Mouse (Mus musculus): ENCODE results near the gene Nr5a1. TPM values are rescaled to one million over a fixed set of nuclear protein-coding genes. Genes with fewer than 3 reads are reported as not detected.
A peak's percentile ranks its signal among the peaks of the same experiment; 100 is the strongest.

The Nr5a1 gene
- polyA plus RNA-seq, 1 experiment from 2014 or later = 0.33 TPM

GRCm38 (mm10) chr2:38700177-38700576, 14.2 kb downstream of the Nr5a1 start:
- 57% methylated on average over 5 of the region's 5 CpGs for WGBS
- no peaks in the 10 kb centered on the region for H3K36me3 ChIP-seq
- no peak overlapping the region for H3K4me3 ChIP-seq
- no peak overlapping the region for H3K9ac ChIP-seq
- H3K4me1 ChIP-seq = no peaks in the 10 kb centered on the region
- H3K27ac ChIP-seq = no peak overlapping the region
- no peaks in the 10 kb centered on the region for H3K9me3 ChIP-seq
- H3K27me3 ChIP-seq = peaks cover 60% of the 10 kb centered on the region
- ATAC-seq (ENCODE audit: insufficient number of reproducible peaks, insufficient read depth, low FRiP score, low TSS enrichment) = no peak
- no peak overlapping the region for H3K4me2 ChIP-seq (replicated peaks)

GRCm38 (mm10) chr2:38698623-38699022, 15.7 kb downstream of the Nr5a1 start:
- Histone ChIP-seq H3K9ac (no peak overlapping the region), H3K4me1 (no peaks in the 10 kb centered on the region), H3K4me2 (replicated peaks) (no peak overlapping the region), H3K27ac (no peak overlapping the region), H3K27me3 (peaks cover 56% of the 10 kb centered on the region), H3K9me3 (no peaks in the 10 kb centered on the region), H3K4me3 (no peak overlapping the region), H3K36me3 (no peaks in the 10 kb centered on the region)
- WGBS = 89% methylated on average over 5 of the region's 5 CpGs
- no peak for ATAC-seq (ENCODE audit: insufficient number of reproducible peaks, insufficient read depth, low FRiP score, low TSS enrichment)

- H3K27me3 ChIP-seq = peaks cover 56% of the 10 kb centered on the region
- H3K9ac ChIP-seq = no peak overlapping the region
- no peak overlapping the region for H3K4me2 ChIP-seq (replicated peaks)
- H3K4me1 ChIP-seq = no peaks in the 10 kb centered on the region
- H3K27ac ChIP-seq = no peak overlapping the region
- ATAC-seq (ENCODE audit: insufficient number of reproducible peaks, insufficient read depth, low FRiP score, low TSS enrichment) = no peak; the same call in 1 of the 2 replicates
- H3K36me3 ChIP-seq = no peaks in the 10 kb centered on the region
- WGBS = 37% methylated on average over 27 of the region's 27 CpGs
- H3K9me3 ChIP-seq = no peaks in the 10 kb centered on the region
- no peak overlapping the region for H3K4me3 ChIP-seq
Observed at GRCm38 (mm10) chr2:38697128-38698120, 16.9 kb downstream of the Nr5a1 start.

- Histone ChIP-seq H3K9ac (no peak overlapping the region), H3K27me3 (peaks cover 53% of the 10 kb centered on the region), H3K4me3 (no peak overlapping the region), H3K27ac (no peak overlapping the region), H3K4me2 (replicated peaks) (no peak overlapping the region), H3K9me3 (no peaks in the 10 kb centered on the region), H3K4me1 (no peaks in the 10 kb centered on the region), H3K36me3 (no peaks in the 10 kb centered on the region)
- ATAC-seq (ENCODE audit: insufficient number of reproducible peaks, insufficient read depth, low FRiP score, low TSS enrichment) = no peak
- WGBS = 45% methylated on average over 9 of the region's 9 CpGs
Observed at GRCm38 (mm10) chr2:38695770-38696169, 18.6 kb downstream of the Nr5a1 start.

GRCm38 (mm10) chr2:38691542-38691941, 22.8 kb downstream of the Nr5a1 start:
- WGBS = 14% methylated on average over 8 of the region's 8 CpGs
- H3K36me3 ChIP-seq = no peaks in the 10 kb centered on the region
- H3K4me1 ChIP-seq = peaks cover 9% of the 10 kb centered on the region; the same call in 1 of the 2 replicates
- no peak overlapping the region for H3K4me2 ChIP-seq (replicated peaks)
- ATAC-seq (ENCODE audit: insufficient number of reproducible peaks, insufficient read depth, low FRiP score, low TSS enrichment) = no peak
- no peaks in the 10 kb centered on the region for H3K9me3 ChIP-seq
- H3K9ac ChIP-seq = no peak overlapping the region
- H3K4me3 ChIP-seq = no peak overlapping the region
- no peak overlapping the region for H3K27ac ChIP-seq
- H3K27me3 ChIP-seq = peaks cover 27% of the 10 kb centered on the region

- Histone ChIP-seq H3K4me3 (no peak overlapping the region), H3K36me3 (no peaks in the 10 kb centered on the region), H3K9ac (no peak overlapping the region), H3K4me1 (peaks cover 9% of the 10 kb centered on the region; the same call in 1 of the 2 replicates), H3K27me3 (peaks cover 13% of the 10 kb centered on the region), H3K27ac (no peak overlapping the region), H3K9me3 (no peaks in the 10 kb centered on the region), H3K4me2 (replicated peaks) (no peak overlapping the region)
- 43% methylated on average over 1 of the region's 1 CpGs for WGBS
- ATAC-seq (ENCODE audit: insufficient number of reproducible peaks, insufficient read depth, low FRiP score, low TSS enrichment) = no peak
Observed at GRCm38 (mm10) chr2:38689881-38690280, 24.5 kb downstream of the Nr5a1 start.

GRCm38 (mm10) chr2:38688791-38689520, 25.4 kb downstream of the Nr5a1 start:
- Histone ChIP-seq H3K9me3 (no peaks in the 10 kb centered on the region), H3K27me3 (peaks cover 13% of the 10 kb centered on the region), H3K4me2 (replicated peaks) (peak overlapping the region; percentile 65), H3K36me3 (no peaks in the 10 kb centered on the region), H3K4me3 (peak overlapping the region; percentile 35), H3K27ac (no peak overlapping the region), H3K4me1 (peaks cover 9% of the 10 kb centered on the region; the same call in 1 of the 2 replicates), H3K9ac (peak overlapping the region; percentile 44)
- 2% methylated on average over 25 of the region's 29 CpGs for WGBS
- peak; percentile 79 for ATAC-seq (ENCODE audit: insufficient number of reproducible peaks, insufficient read depth, low FRiP score, low TSS enrichment)

GRCm38 (mm10) chr2:38685746-38686145, 28.6 kb downstream of the Nr5a1 start:
- Histone ChIP-seq H3K36me3 (no peaks in the 10 kb centered on the region), H3K4me3 (no peak overlapping the region), H3K27ac (no peak overlapping the region), H3K9ac (no peak overlapping the region), H3K4me2 (replicated peaks) (no peak overlapping the region), H3K4me1 (peaks cover 9% of the 10 kb centered on the region; the same call in 1 of the 2 replicates), H3K9me3 (no peaks in the 10 kb centered on the region), H3K27me3 (peaks cover 11% of the 10 kb centered on the region)
- 66% methylated on average over 3 of the region's 3 CpGs for WGBS
- ATAC-seq (ENCODE audit: insufficient number of reproducible peaks, insufficient read depth, low FRiP score, low TSS enrichment) = no peak

- WGBS = 74% methylated on average over 5 of the region's 5 CpGs
- Histone ChIP-seq H3K9ac (no peak overlapping the region), H3K27me3 (no peaks in the 10 kb centered on the region), H3K4me3 (no peak overlapping the region), H3K4me1 (no peaks in the 10 kb centered on the region; the same call in 1 of the 2 replicates), H3K27ac (no peak overlapping the region), H3K4me2 (replicated peaks) (no peak overlapping the region), H3K9me3 (no peaks in the 10 kb centered on the region), H3K36me3 (no peaks in the 10 kb centered on the region)
- ATAC-seq (ENCODE audit: insufficient number of reproducible peaks, insufficient read depth, low FRiP score, low TSS enrichment) = no peak
Observed at GRCm38 (mm10) chr2:38683083-38683482, 31.3 kb downstream of the Nr5a1 start.

GRCm38 (mm10) chr2:38682209-38682608, 32.1 kb downstream of the Nr5a1 start:
- H3K4me2 ChIP-seq (replicated peaks) = no peak overlapping the region
- no peak overlapping the region for H3K27ac ChIP-seq
- no peaks in the 10 kb centered on the region for H3K27me3 ChIP-seq
- H3K4me3 ChIP-seq = no peak overlapping the region
- no peaks in the 10 kb centered on the region for H3K9me3 ChIP-seq
- ATAC-seq (ENCODE audit: insufficient number of reproducible peaks, insufficient read depth, low FRiP score, low TSS enrichment) = no peak
- H3K36me3 ChIP-seq = no peaks in the 10 kb centered on the region
- 93% methylated on average over 5 of the region's 5 CpGs for WGBS
- H3K9ac ChIP-seq = no peak overlapping the region
- no peaks in the 10 kb centered on the region for H3K4me1 ChIP-seq

- no peak overlapping the region for H3K9ac ChIP-seq
Observed at GRCm38 (mm10) chr2:38678947-38679346, 35.4 kb downstream of the Nr5a1 start.

More at GRCm38 (mm10) chr2:38678947-38679346, 35.4 kb downstream of the Nr5a1 start:
- no peak overlapping the region for H3K4me3 ChIP-seq
- H3K27ac ChIP-seq = no peak overlapping the region
- H3K4me2 ChIP-seq (replicated peaks) = no peak overlapping the region
- ATAC-seq (ENCODE audit: insufficient number of reproducible peaks, insufficient read depth, low FRiP score, low TSS enrichment) = no peak
- H3K9me3 ChIP-seq = no peaks in the 10 kb centered on the region
- no peaks in the 10 kb centered on the region for H3K4me1 ChIP-seq
- no peaks in the 10 kb centered on the region for H3K27me3 ChIP-seq
- H3K36me3 ChIP-seq = no peaks in the 10 kb centered on the region

Data from embryonic facial prominence, embryonic 12.5 days (tissue).